Mouse (Mus musculus) neural tube, embryonic 12.5 days (tissue): ENCODE data around the gene Itgal. TPM values are rescaled to one million over a fixed set of nuclear protein-coding genes. Genes with fewer than 3 reads are reported as not detected.

Source experiments
- ATAC-seq: fragments of 200-750 bp; cut with Nextera tagmentation; 2 replicates; pipeline ENCODE4 v1.8.0; 2017; ENCODE audit warnings: low read depth, mild to moderate bottlenecking, moderate TSS enrichment, moderate library complexity; ENCODE audit not compliant: low FRiP score
- H3K27ac ChIP-seq: fragments of 300-500 bp; sonication (generic); 2 replicates; pipeline ENCODE4 v1.5.1; 2016
- H3K27me3 ChIP-seq: fragments of 300-500 bp; sonication (generic); replicated peaks from 2 replicates; pipeline ENCODE4 v1.6.1; 2016; ENCODE audit warnings: mild to moderate bottlenecking
- H3K36me3 ChIP-seq: fragments of 300-500 bp; sonication (generic); 2 replicates; pipeline ENCODE4 v1.6.1; 2016; ENCODE audit warnings: mild to moderate bottlenecking
- H3K4me1 ChIP-seq: fragments of 300-500 bp; sonication (generic); 2 replicates; pipeline ENCODE4 v1.6.1; 2016
- H3K4me2 ChIP-seq: fragments of 300-500 bp; sonication (generic); replicated peaks from 2 replicates; pipeline ENCODE4 v1.6.1; 2016; ENCODE audit warnings: mild to moderate bottlenecking
- H3K4me3 ChIP-seq: fragments of 300-500 bp; sonication (generic); 2 replicates; pipeline ENCODE4 v1.5.1; 2016
- H3K9ac ChIP-seq: fragments of 300-500 bp; sonication (generic); 2 replicates; pipeline ENCODE4 v1.6.1; 2016; ENCODE audit warnings: mild to moderate bottlenecking
- H3K9me3 ChIP-seq: fragments of 300-500 bp; sonication (generic); 2 replicates; pipeline ENCODE4 v1.6.1; 2016; ENCODE audit warnings: mild to moderate bottlenecking
- WGBS: fragments of 180-500 bp; shearing (Covaris S2); methylation state at CpG from one replicate; pipeline ENCODE4 v1.1.7; 2016; 5-methylcytosine and 5-hydroxymethylcytosine counted together
- polyA plus RNA-seq: library from polyadenylated mRNA; unstranded; fragments of >200 nt; fragmentation: Nextera tagmentation; extraction: Ambion mirVana; gene quantifications from 2 replicates; pipeline ENCODE4 v1.2.1, GENCODE M21; 2016

The Itgal gene
- polyA plus RNA-seq, 1 experiment from 2014 or later = 2.0 TPM

- Histone ChIP-seq H3K36me3 (no peaks in the 10 kb centered on the region), H3K27me3 (no peaks in the 10 kb centered on the region), H3K27ac (no peak overlapping the region), H3K9me3 (peaks cover 10% of the 10 kb centered on the region), H3K4me1 (no peaks in the 10 kb centered on the region), H3K9ac (no peak overlapping the region), H3K4me2 (no peak overlapping the region), H3K4me3 (no peak overlapping the region)
- WGBS = 68% methylated on average over 10 of the region's 10 CpGs
- ATAC-seq = no peak
Measured at GRCm38 (mm10) chr7:127285154-127285553, 10.9 kb upstream of the Itgal start.

- no peak overlapping the region for H3K27ac ChIP-seq
- H3K4me2 ChIP-seq = no peak overlapping the region
- H3K9ac ChIP-seq = no peak overlapping the region
- no peaks in the 10 kb centered on the region for H3K27me3 ChIP-seq
- no peak for ATAC-seq
- H3K4me1 ChIP-seq = no peaks in the 10 kb centered on the region
- H3K9me3 ChIP-seq = peaks cover 10% of the 10 kb centered on the region
- no peak overlapping the region for H3K4me3 ChIP-seq
- no peaks in the 10 kb centered on the region for H3K36me3 ChIP-seq
- 77% methylated on average over 1 of the region's 1 CpGs for WGBS
Measured at GRCm38 (mm10) chr7:127287940-127288339, 8.1 kb upstream of the Itgal start.

GRCm38 (mm10) chr7:127289306-127289705 is 6.8 kb upstream of the Itgal start:
- no peaks in the 10 kb centered on the region for H3K4me1 ChIP-seq
- no peaks in the 10 kb centered on the region for H3K36me3 ChIP-seq
- H3K4me2 ChIP-seq = no peak overlapping the region
- no peak overlapping the region for H3K9ac ChIP-seq
- no peak overlapping the region for H3K27ac ChIP-seq
- WGBS = 95% methylated on average over 2 of the region's 2 CpGs
- H3K4me3 ChIP-seq = no peak overlapping the region
- no peak for ATAC-seq
- peaks cover 10% of the 10 kb centered on the region for H3K9me3 ChIP-seq
- no peaks in the 10 kb centered on the region for H3K27me3 ChIP-seq

GRCm38 (mm10) chr7:127290142-127290541 is 5.9 kb upstream of the Itgal start:
- H3K4me1 ChIP-seq = no peaks in the 10 kb centered on the region
- WGBS = 60% methylated on average over 8 of the region's 8 CpGs

GRCm38 (mm10) chr7:127296786-127297555 is 911 bp downstream of the Itgal start:
- WGBS = 90% methylated on average over 5 of the region's 5 CpGs
- no peak overlapping the region for H3K4me3 ChIP-seq
- H3K27me3 ChIP-seq = no peaks in the 10 kb centered on the region
- no peak overlapping the region for H3K27ac ChIP-seq
- H3K9ac ChIP-seq = no peak overlapping the region
- no peaks in the 10 kb centered on the region for H3K36me3 ChIP-seq
- no peaks in the 10 kb centered on the region for H3K9me3 ChIP-seq
- no peaks in the 10 kb centered on the region for H3K4me1 ChIP-seq
- H3K4me2 ChIP-seq = no peak overlapping the region
- ATAC-seq = no peak

More at GRCm38 (mm10) chr7:127290142-127290541, 5.9 kb upstream of the Itgal start:
- Histone ChIP-seq H3K4me3 (no peak overlapping the region), H3K9ac (no peak overlapping the region), H3K27ac (no peak overlapping the region), H3K36me3 (no peaks in the 10 kb centered on the region), H3K27me3 (no peaks in the 10 kb centered on the region), H3K9me3 (peaks cover 10% of the 10 kb centered on the region), H3K4me2 (no peak overlapping the region)
- no peak for ATAC-seq

- ATAC-seq = no peak
- no peak overlapping the region for H3K27ac ChIP-seq
- no peaks in the 10 kb centered on the region for H3K4me1 ChIP-seq
- no peak overlapping the region for H3K9ac ChIP-seq
- H3K9me3 ChIP-seq = no peaks in the 10 kb centered on the region
- no peak overlapping the region for H3K4me3 ChIP-seq
- H3K4me2 ChIP-seq = no peak overlapping the region
- WGBS = 92% methylated on average over 5 of the region's 5 CpGs
- no peaks in the 10 kb centered on the region for H3K36me3 ChIP-seq
- no peaks in the 10 kb centered on the region for H3K27me3 ChIP-seq
Measured at GRCm38 (mm10) chr7:127297586-127298193, 1.6 kb downstream of the Itgal start.

- H3K9ac ChIP-seq = no peak overlapping the region
- no peaks in the 10 kb centered on the region for H3K9me3 ChIP-seq
- no peak for ATAC-seq
- no peaks in the 10 kb centered on the region for H3K36me3 ChIP-seq
- no peak overlapping the region for H3K4me2 ChIP-seq
- WGBS = 93% methylated on average over 2 of the region's 2 CpGs
- H3K4me3 ChIP-seq = no peak overlapping the region
- no peaks in the 10 kb centered on the region for H3K27me3 ChIP-seq
- H3K27ac ChIP-seq = no peak overlapping the region
- H3K4me1 ChIP-seq = no peaks in the 10 kb centered on the region
Measured at GRCm38 (mm10) chr7:127308431-127308830, 12.4 kb downstream of the Itgal start.

- 75% methylated on average over 4 of the region's 4 CpGs for WGBS
- H3K4me1 ChIP-seq = no peaks in the 10 kb centered on the region
- H3K4me2 ChIP-seq = no peak overlapping the region
- no peak for ATAC-seq
- H3K36me3 ChIP-seq = no peaks in the 10 kb centered on the region
- no peaks in the 10 kb centered on the region for H3K27me3 ChIP-seq
- H3K4me3 ChIP-seq = no peak overlapping the region
- no peak overlapping the region for H3K9ac ChIP-seq
- no peaks in the 10 kb centered on the region for H3K9me3 ChIP-seq
- no peak overlapping the region for H3K27ac ChIP-seq
Measured at GRCm38 (mm10) chr7:127308887-127309286, 12.8 kb downstream of the Itgal start.

- H3K27me3 ChIP-seq = no peaks in the 10 kb centered on the region
- no peaks in the 10 kb centered on the region for H3K9me3 ChIP-seq
- no peaks in the 10 kb centered on the region for H3K36me3 ChIP-seq
- 78% methylated on average over 12 of the region's 12 CpGs for WGBS
- H3K4me1 ChIP-seq = no peaks in the 10 kb centered on the region
- no peak overlapping the region for H3K4me3 ChIP-seq
- no peak overlapping the region for H3K4me2 ChIP-seq
- H3K27ac ChIP-seq = no peak overlapping the region
- ATAC-seq = no peak
- no peak overlapping the region for H3K9ac ChIP-seq
Measured at GRCm38 (mm10) chr7:127309951-127310350, 13.9 kb downstream of the Itgal start.

GRCm38 (mm10) chr7:127313912-127314311 is 17.9 kb downstream of the Itgal start:
- H3K27ac ChIP-seq = no peak overlapping the region
- H3K4me2 ChIP-seq = no peak overlapping the region
- no peak overlapping the region for H3K4me3 ChIP-seq
- ATAC-seq = no peak
- H3K9me3 ChIP-seq = no peaks in the 10 kb centered on the region
- no peaks in the 10 kb centered on the region for H3K4me1 ChIP-seq
- H3K27me3 ChIP-seq = no peaks in the 10 kb centered on the region
- H3K9ac ChIP-seq = no peak overlapping the region
- WGBS = 54% methylated on average over 8 of the region's 8 CpGs
- no peaks in the 10 kb centered on the region for H3K36me3 ChIP-seq

- no peak overlapping the region for H3K4me2 ChIP-seq
- H3K9me3 ChIP-seq = no peaks in the 10 kb centered on the region
- H3K36me3 ChIP-seq = no peaks in the 10 kb centered on the region
- no peak overlapping the region for H3K9ac ChIP-seq
- H3K4me3 ChIP-seq = no peak overlapping the region
- ATAC-seq = no peak
- WGBS = 77% methylated on average over 4 of the region's 4 CpGs
- H3K4me1 ChIP-seq = no peaks in the 10 kb centered on the region
- no peaks in the 10 kb centered on the region for H3K27me3 ChIP-seq
- H3K27ac ChIP-seq = no peak overlapping the region
Measured at GRCm38 (mm10) chr7:127321106-127321505, 25.0 kb downstream of the Itgal start.

GRCm38 (mm10) chr7:127322085-127322484 is 26.0 kb downstream of the Itgal start:
- Histone ChIP-seq H3K4me1 (no peaks in the 10 kb centered on the region), H3K9me3 (no peaks in the 10 kb centered on the region), H3K4me2 (no peak overlapping the region), H3K27me3 (no peaks in the 10 kb centered on the region), H3K36me3 (no peaks in the 10 kb centered on the region), H3K4me3 (no peak overlapping the region), H3K27ac (no peak overlapping the region), H3K9ac (no peak overlapping the region)
- ATAC-seq = no peak
- WGBS = 39% methylated on average over 5 of the region's 5 CpGs

GRCm38 (mm10) chr7:127324944-127325343 is 28.9 kb downstream of the Itgal start:
- H3K36me3 ChIP-seq = no peaks in the 10 kb centered on the region
- H3K27ac ChIP-seq = no peak overlapping the region
- ATAC-seq = no peak
- no peak overlapping the region for H3K4me2 ChIP-seq
- no peaks in the 10 kb centered on the region for H3K27me3 ChIP-seq
- WGBS = 88% methylated on average over 7 of the region's 7 CpGs
- H3K9me3 ChIP-seq = no peaks in the 10 kb centered on the region
- H3K4me1 ChIP-seq = no peaks in the 10 kb centered on the region
- H3K4me3 ChIP-seq = no peak overlapping the region
- no peak overlapping the region for H3K9ac ChIP-seq
